Mouse (Mus musculus) bone marrow, adult 2 months (tissue): ENCODE data around the gene Wdr86. TPM values are rescaled to one million over a fixed set of nuclear protein-coding genes. Genes with fewer than 3 reads are reported as not detected.
"Not testable (repeated sequence)": the region's sequence is repeated elsewhere in the genome, so short reads cannot be mapped to it uniquely, and the experiment has no call there.

ENCODE experiments used
- H3K27ac ChIP-seq: fragments of 200-500 bp; 2 replicates; pipeline ENCODE4 v1.5.1; 2012; ENCODE audit warnings: low read depth, mild to moderate bottlenecking, control low read depth, inconsistent platforms, low read length; ENCODE audit not compliant: control insufficient read depth, poor library complexity, insufficient read depth
- H3K4me1 ChIP-seq: fragments of 200-500 bp; 2 replicates; pipeline ENCODE4 v1.6.1; 2011; ENCODE audit warnings: low read length; ENCODE audit not compliant: control insufficient read depth, insufficient read depth
- H3K4me3 ChIP-seq: fragments of 200-500 bp; replicated peaks from 2 replicates; pipeline ENCODE3; 2011; ENCODE audit warnings: mild to moderate bottlenecking, low read depth, low read length, control low read depth; ENCODE audit not compliant: control insufficient read depth
- CTCF ChIP-seq: fragments of 200-500 bp; IDR thresholded peaks from 2 replicates; pipeline ENCODE4 v1.5.1; 2011; ENCODE audit warnings: low read length, control low read depth; ENCODE audit not compliant: control insufficient read depth, insufficient read depth
- POLR2A ChIP-seq: fragments of 200-500 bp; IDR thresholded peaks from 2 replicates; pipeline ENCODE4 v1.6.1; 2011; ENCODE audit warnings: low read depth, mild to moderate bottlenecking, control low read depth, low read length, borderline replicate concordance; ENCODE audit not compliant: control insufficient read depth
- WGBS: fragments of 180-500 bp; shearing (Covaris S2); methylation state at CpG from one replicate; pipeline ENCODE4 v1.1.7; 2018; 5-methylcytosine and 5-hydroxymethylcytosine counted together
- polyA plus RNA-seq: library from polyadenylated mRNA; stranded (reverse); fragments of >200 nt; gene quantifications from 2 replicates; pipeline ENCODE4 v1.2.4, GENCODE M21; 2011; ENCODE audit warnings: low replicate concordance; ENCODE audit not compliant: missing spikeins, insufficient read depth, insufficient read length

Wdr86 gene
- polyA plus RNA-seq, 1 experiment = 9.1 TPM

GRCm38 (mm10) chr5:24709962-24710361, 20.6 kb downstream of the Wdr86 start:
- H3K27ac ChIP-seq = no peak overlapping the region
- WGBS = 83% methylated on average over 2 of the region's 2 CpGs
- TF ChIP-seq POLR2A = no peak
- TF ChIP-seq CTCF = no peak
- no peak overlapping the region for H3K4me3 ChIP-seq
- H3K4me1 ChIP-seq = no peaks in the 10 kb centered on the region

- no peak overlapping the region for H3K27ac ChIP-seq
- TF ChIP-seq POLR2A (no peak), CTCF (no peak)
- WGBS = 88% methylated on average over 8 of the region's 8 CpGs
- H3K4me3 ChIP-seq = no peak overlapping the region
- no peaks in the 10 kb centered on the region for H3K4me1 ChIP-seq
Observed at GRCm38 (mm10) chr5:24704615-24705014, 25.9 kb downstream of the Wdr86 start.

GRCm38 (mm10) chr5:24701271-24701670, 29.3 kb downstream of the Wdr86 start:
- Histone ChIP-seq H3K4me3 (no peak overlapping the region), H3K27ac (no peak overlapping the region), H3K4me1 (no peaks in the 10 kb centered on the region)
- WGBS = 88% methylated on average over 3 of the region's 3 CpGs
- no peak for TF ChIP-seq POLR2A
- no peak for TF ChIP-seq CTCF

GRCm38 (mm10) chr5:24696704-24697103, 33.8 kb downstream of the Wdr86 start:
- no peaks in the 10 kb centered on the region for H3K4me1 ChIP-seq
- TF ChIP-seq POLR2A (no peak), CTCF (no peak)
- H3K27ac ChIP-seq = no peak overlapping the region
- WGBS = 77% methylated on average over 3 of the region's 3 CpGs
- H3K4me3 ChIP-seq = no peak overlapping the region

GRCm38 (mm10) chr5:24687696-24688095, 42.8 kb downstream of the Wdr86 start:
- Histone ChIP-seq H3K4me3 (no peak overlapping the region), H3K27ac (peak overlapping the region; percentile 10; the same call in 1 of the 2 replicates), H3K4me1 (peaks cover 1% of the 10 kb centered on the region; the same call in 1 of the 2 replicates)
- TF ChIP-seq POLR2A (no peak), CTCF (no peak)
- WGBS = 0% methylated on average over 1 of the region's 1 CpGs

GRCm38 (mm10) chr5:24686671-24687420, 43.7 kb downstream of the Wdr86 start:
- not testable (repeated sequence) for H3K27ac ChIP-seq, H3K4me1 ChIP-seq, H3K4me3 ChIP-seq
- WGBS = 61% methylated on average over 16 of the region's 16 CpGs

- TF ChIP-seq POLR2A = no peak; the same call in 1 of the 2 replicates
- no peak for TF ChIP-seq CTCF
- Histone ChIP-seq H3K4me1 (peaks cover 1% of the 10 kb centered on the region; the same call in 1 of the 2 replicates), H3K27ac (peak overlapping the region; percentile 72), H3K4me3 (peak overlapping the region; percentile 99)
- under 1% methylated on average over 15 of the region's 15 CpGs for WGBS
Observed at GRCm38 (mm10) chr5:24686176-24686575, 44.4 kb downstream of the Wdr86 start.

GRCm38 (mm10) chr5:24685366-24686093, 45.0 kb downstream of the Wdr86 start, which contains the start of gene Nub1:
Gene Nub1 (plus strand): TSS chr5:24685532.
- peak; percentile 41; the same call in 1 of the 2 replicates for TF ChIP-seq CTCF
- TF ChIP-seq POLR2A = peak; percentile 80
- peak within 1 kb of the TSS; percentile 72 for H3K27ac ChIP-seq
- H3K4me3 ChIP-seq = peak within 1 kb of the TSS; percentile 99
- peaks cover 1% of the 10 kb centered on the region; the same call in 1 of the 2 replicates for H3K4me1 ChIP-seq
- under 1% methylated on average over 53 of the region's 53 CpGs for WGBS
